Mouse (Mus musculus) urinary bladder, adult 18-20 months (tissue): ENCODE data around the gene Gm7137.
"Not testable (repeated sequence)": the region's sequence is repeated elsewhere in the genome, so short reads cannot be mapped to it uniquely, and the experiment has no call there.

ENCODE experiments used
- DNase-seq, 2 experiments: peaks; one replicate each; pipeline ENCODE4 v3.0.0; 2022; ENCODE audit warnings: low spot score in 2 of 2, mixed read lengths in 2 of 2

The Gm7137 gene

DNA sequence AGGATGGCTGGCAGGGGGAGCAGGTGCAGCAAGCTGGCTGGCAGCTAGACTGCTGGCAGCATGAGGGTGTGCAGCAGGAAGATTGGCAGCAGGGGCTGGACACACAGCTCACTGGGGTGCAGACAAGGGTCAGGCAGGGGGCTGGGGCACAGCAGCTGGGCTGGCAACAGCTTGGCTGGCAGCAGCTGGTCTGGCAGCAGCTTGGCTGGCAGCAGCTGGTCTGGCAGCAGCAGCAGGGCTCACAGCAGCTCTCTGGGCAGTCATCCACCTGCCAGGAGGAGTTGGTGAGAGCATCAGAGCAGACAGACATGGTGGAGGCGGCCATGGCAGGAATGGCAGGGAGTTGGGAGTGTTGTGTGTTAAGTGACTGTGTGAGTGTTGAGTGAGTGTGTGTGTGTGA lies at the start of gene Gm7137:
TSS of gene Gm7137 (minus strand) at position 325 of the 400 bp plus-strand sequence.
- DNase-seq, result not testable (repeated sequence)

DNA sequence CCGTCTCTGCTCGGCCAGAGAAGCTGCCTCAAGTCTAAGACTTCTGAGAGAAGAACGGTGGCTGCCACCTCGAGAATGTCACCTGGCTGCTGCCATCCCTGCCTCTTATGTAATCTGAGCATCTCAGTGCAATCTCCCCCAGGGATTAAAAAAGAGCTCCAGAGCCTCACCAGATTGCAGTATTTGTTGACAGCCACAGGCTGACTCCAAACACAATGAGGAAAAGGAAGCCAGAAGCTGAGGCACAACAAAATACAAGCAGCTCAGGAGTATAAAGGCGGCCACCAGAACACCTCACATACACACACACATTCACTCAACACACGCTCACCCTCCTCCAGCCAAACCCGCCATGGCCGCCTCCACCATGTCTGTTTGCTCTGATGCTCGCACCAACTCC lies 47.6 kb upstream of the Gm7137 start, which contains the start of gene Krtap10-10:
TSS of gene Krtap10-10 (plus strand) at position 301 of the 400 bp plus-strand sequence.
- no peak for DNase-seq

DNA sequence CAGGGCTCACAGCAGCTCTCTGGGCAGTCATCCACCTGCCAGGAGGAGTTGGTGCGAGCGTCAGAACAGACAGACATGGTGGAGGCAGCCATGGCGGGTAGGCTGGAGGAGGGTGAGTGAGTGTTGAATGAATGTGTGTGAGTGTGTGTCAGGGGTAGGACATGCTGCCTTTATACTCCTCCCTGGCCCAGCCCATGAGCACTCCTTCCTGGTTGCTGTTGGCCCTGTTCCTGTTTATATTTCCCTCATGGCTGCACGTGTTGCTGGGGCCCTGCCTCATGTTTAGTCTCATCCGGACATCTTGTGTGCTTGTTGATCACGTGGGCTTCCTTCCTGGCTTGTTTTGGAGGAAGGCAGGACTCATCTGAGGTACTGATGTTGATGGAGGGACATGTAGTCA lies 39.0 kb upstream of the Gm7137 start, which contains the start of gene Krtap10-4:
TSS of gene Krtap10-4 (minus strand) at position 145 of the 400 bp plus-strand sequence.
- no peak for DNase-seq

DNA sequence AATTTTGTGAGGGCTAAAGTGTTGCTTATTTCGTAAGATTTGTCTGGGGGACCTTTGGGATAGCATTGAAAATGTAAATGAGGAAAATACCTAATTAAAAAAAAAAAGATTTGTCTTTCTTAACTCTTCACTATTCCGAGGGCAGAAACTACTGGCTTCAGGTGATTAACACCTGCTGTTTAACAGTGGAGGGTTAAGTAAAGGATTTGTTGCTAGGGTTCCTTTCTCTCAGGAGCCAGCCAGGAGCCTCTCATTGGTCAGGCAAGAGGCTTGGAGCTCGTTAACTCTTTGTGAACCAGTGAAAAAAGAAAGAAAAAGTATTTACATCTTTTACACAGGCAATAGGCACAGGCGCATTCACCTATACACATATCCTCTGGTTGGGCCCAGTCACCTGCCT lies 31.2 kb upstream of the Gm7137 start:
- no peak for DNase-seq

GRCm38 (mm10) chr10:77818523-77818922 lies 30.5 kb upstream of the Gm7137 start:
- DNase-seq, result no peak

GRCm38 (mm10) chr10:77815514-77815913 lies 27.5 kb upstream of the Gm7137 start:
- no peak for DNase-seq

DNA sequence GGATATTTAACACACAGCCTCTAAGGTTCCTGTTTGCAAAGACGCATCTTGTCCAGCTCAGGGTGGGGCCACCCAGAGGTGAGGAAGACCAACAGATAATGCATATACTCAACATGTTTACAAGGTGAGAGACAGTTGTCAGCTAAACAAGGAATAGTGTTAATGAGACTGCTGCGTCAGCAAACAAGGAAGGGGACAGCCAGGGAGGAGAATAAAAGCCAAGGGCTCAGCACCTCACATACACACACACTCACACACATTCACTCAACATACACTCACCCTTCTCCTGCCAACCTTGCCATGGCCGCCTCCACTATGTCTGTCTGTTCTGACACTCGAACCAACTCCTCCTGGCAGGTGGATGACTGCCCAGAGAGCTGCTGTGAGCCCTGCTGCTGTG lies 26.4 kb upstream of the Gm7137 start, which contains the start of gene Gm2696:
TSS of gene Gm2696 (plus strand) at position 301 of the 400 bp plus-strand sequence.
- no peak for DNase-seq

- no peak for DNase-seq
These were observed 23.7 kb upstream of the Gm7137 start, which contains the start of gene Gm9507 for GRCm38 (mm10) chr10:77811743-77812142. TSS of gene Gm9507 (minus strand) at chr10:77811843.

DNA sequence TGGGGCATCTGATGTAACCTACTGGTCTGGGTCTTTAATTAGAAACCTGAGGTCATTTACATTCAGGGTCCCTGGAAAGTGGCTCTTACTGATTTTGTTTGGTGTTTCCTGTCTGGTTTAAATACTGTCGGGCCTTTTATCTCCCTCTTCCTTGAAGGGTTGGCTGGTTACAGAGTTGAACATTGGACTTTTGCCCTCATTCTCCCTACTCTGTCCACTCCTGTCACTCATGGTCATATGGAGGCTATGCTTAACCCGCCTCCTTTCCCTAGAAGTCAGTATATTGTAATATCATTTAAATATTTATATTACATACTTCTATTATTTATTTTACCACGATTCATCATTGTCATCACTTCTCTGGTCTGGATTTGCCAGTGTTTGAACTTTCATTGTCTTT lies 16.1 kb upstream of the Gm7137 start:
- DNase-seq, result no peak

- no peak for DNase-seq
These were observed 11.0 kb upstream of the Gm7137 start, which contains the start of gene Gm19668 for GRCm38 (mm10) chr10:77798921-77799508. TSS of gene Gm19668 (minus strand) at chr10:77799133.

DNA sequence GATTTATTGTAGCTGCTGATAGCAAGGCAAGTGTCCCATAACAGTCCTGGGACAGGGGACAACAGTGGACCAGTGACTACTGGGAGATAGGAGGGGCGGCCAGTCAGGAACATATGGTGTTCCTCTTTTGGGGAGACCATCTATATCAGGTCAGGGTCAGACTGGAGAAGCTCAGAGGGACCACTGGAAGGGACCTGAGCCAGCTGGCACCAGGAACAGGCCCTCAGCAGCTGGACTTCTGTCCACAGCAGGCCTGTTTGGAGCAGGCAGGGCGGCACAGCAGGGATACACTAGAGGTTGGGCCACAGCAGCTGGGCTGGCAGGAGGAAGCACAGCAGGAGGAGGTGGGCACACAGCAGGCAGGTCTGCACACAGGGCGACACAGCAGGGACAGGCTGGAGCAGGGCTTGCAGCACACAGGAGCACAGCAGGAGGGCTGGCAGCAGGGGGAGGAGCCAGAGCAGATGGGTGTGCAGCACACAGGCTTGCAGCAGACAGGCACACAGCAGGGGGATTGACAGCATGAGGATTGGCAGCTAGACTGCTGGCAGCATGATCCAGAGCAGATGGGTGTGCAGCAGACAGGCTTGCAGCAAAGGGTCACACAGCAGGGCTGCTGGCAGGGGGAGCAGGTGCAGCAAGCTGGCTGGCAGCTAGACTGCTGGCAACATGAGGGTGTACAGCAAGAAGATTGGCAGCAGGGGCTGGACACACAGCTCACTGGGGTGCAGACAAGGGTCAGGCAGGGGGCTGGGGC lies 10.3 kb upstream of the Gm7137 start:
- DNase-seq, result not testable (repeated sequence)

- DNase-seq, result no peak
These were observed 9.7 kb upstream of the Gm7137 start for GRCm38 (mm10) chr10:77797677-77798076.

GRCm38 (mm10) chr10:77794976-77795375 lies 7.0 kb upstream of the Gm7137 start, which contains the start of gene Gm9639:
TSS of gene Gm9639 (minus strand) at chr10:77795076.
- no peak for DNase-seq

- DNase-seq, result no peak
These were observed 621 bp upstream of the Gm7137 start for GRCm38 (mm10) chr10:77788621-77789020.

GRCm38 (mm10) chr10:77783396-77783795 lies 4.6 kb downstream of the Gm7137 start:
- DNase-seq, result not testable (repeated sequence)

DNA sequence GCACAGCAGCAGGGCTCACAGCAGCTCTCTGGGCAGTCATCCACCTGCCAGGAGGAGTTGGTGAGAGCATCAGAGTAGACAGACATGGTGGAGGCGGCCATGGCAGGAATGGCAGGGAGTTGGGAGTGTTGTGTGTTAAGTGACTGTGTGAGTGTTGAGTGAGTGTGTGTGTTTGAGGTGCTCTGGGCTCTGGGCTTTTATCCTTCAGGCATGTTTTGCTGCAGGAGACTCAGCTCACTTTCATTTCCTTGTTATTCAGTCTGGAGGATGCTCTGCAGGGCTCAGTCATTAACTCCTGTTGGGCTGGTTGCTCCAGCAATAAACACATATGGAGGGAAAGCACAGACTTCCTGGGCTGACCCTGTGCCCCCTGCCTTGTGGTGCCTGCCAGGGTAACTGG lies 5.6 kb downstream of the Gm7137 start, which contains the start of gene Gm3250:
TSS of gene Gm3250 (minus strand) at position 101 of the 400 bp plus-strand sequence.
- not testable (repeated sequence) for DNase-seq

GRCm38 (mm10) chr10:77776844-77777243 lies 11.2 kb downstream of the Gm7137 start, which contains the start of gene Gm7138:
TSS of gene Gm7138 (minus strand) at chr10:77776944.
- DNase-seq, result not testable (repeated sequence)

DNA sequence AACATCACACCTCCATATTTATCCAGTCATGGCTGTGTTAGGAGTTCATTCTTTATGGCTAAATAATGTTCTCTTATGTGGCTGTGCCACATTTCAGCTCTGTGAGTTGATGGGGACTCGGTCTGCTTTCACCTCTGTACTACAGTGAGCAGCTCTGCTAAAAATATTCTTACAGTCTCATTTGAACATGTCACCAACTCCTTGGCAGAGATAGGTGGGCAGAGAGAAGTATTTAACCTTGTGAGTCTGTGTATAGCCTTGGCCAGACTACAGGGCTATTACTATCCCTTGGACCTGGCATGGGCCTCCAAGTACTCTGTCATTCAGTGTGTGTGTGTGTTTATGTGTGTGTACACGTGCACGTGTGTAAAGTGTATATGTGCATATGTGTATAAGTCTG lies 15.9 kb downstream of the Gm7137 start:
- DNase-seq, result not testable (repeated sequence)

DNA sequence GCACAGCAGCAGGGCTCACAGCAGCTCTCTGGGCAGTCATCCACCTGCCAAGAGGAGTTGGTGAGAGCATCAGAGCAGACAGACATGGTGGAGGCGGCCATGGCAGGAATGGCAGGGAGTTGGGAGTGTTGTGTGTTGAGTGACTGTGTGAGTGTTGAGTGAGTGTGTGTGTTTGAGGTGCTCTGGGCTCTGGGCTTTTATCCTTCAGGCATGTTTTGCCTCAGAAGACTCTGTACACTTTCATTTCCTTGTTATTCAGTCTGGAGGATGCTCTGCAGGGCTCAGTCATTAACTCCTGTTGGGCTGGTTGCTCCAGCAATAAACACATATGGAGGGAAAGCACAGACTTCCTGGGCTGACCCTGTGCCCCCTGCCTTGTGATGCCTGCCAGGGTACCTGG lies 16.8 kb downstream of the Gm7137 start, which contains the start of gene Gm3238:
TSS of gene Gm3238 (minus strand) at position 101 of the 400 bp plus-strand sequence.
- DNase-seq, result not testable (repeated sequence)

DNA sequence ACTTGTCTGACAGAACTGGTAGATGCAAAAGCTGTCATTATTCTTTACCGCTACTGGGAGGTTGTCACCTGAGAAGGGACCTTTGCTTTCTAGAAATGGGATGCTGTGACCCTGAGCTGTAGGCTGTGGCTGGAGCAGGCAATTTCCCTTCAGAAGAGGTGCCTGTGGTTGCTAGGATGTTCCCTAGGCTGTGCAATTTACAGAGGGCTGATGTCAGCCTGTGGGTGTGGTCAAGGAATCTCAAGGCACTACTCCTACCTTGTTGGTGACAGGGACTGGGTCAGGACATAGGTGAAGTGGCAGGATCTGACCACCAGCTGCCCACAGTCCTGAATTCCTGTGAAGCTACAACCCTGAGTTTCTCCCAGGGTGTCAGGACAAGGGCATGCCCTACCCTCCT lies 18.3 kb downstream of the Gm7137 start:
- no peak for DNase-seq

- not testable (repeated sequence) for DNase-seq
These were observed 28.4 kb downstream of the Gm7137 start, which contains the start of gene Gm3233 for GRCm38 (mm10) chr10:77759582-77759981. TSS of gene Gm3233 (minus strand) at chr10:77759682.

- DNase-seq, result no peak
These were observed 34.6 kb downstream of the Gm7137 start for GRCm38 (mm10) chr10:77753448-77753847.
